Mouse (Mus musculus) kidney, adult 2 months (tissue): ENCODE data around the gene Olfr311. TPM values are rescaled to one million over a fixed set of nuclear protein-coding genes. Genes with fewer than 3 reads are reported as not detected.
"Not testable (repeated sequence)": the region's sequence is repeated elsewhere in the genome, so short reads cannot be mapped to it uniquely, and the experiment has no call there.

Source experiments
- DNase-seq: peaks from one replicate; pipeline ENCODE4 v3.0.0; 2021
- H3K27ac ChIP-seq: fragments of 200-500 bp; 2 replicates; pipeline ENCODE4 v1.5.1; 2012; ENCODE audit warnings: low read depth, low read length, control low read depth, inconsistent platforms; ENCODE audit not compliant: insufficient read depth
- H3K27me3 ChIP-seq: fragments of 200-500 bp; replicated peaks from 2 replicates; pipeline ENCODE4 v1.6.1; 2012; ENCODE audit warnings: mild to moderate bottlenecking, moderate library complexity, low read length, inconsistent platforms; ENCODE audit not compliant: control insufficient read depth, insufficient read depth
- H3K36me3 ChIP-seq: fragments of 200-500 bp; 2 replicates; pipeline ENCODE4 v1.6.1; 2012; ENCODE audit warnings: mild to moderate bottlenecking, moderate library complexity, low read length, inconsistent platforms; ENCODE audit not compliant: control insufficient read depth, insufficient read depth
- H3K4me1 ChIP-seq: fragments of 200-500 bp; 2 replicates; pipeline ENCODE4 v1.6.1; 2011; ENCODE audit warnings: low read length; ENCODE audit not compliant: control insufficient read depth, insufficient read depth
- H3K4me3 ChIP-seq: fragments of 200-500 bp; 2 replicates; pipeline ENCODE4 v1.5.1; 2011; ENCODE audit warnings: mild to moderate bottlenecking, low read depth, low read length, control low read depth; ENCODE audit not compliant: insufficient read depth
- CTCF ChIP-seq: fragments of 200-500 bp; conservative IDR thresholded peaks from 2 replicates; pipeline ENCODE4 v1.5.1; 2011; ENCODE audit warnings: low read depth, mild to moderate bottlenecking, control low read depth, low read length, moderate library complexity, mixed read lengths; ENCODE audit not compliant: insufficient read depth, insufficient read length
- POLR2A ChIP-seq: fragments of 200-500 bp; IDR thresholded peaks from one replicate; pipeline ENCODE4 v1.6.1; 2011; ENCODE audit warnings: low read depth, low read length, control low read depth
- WGBS: fragments of 180-500 bp; shearing (Covaris S2); methylation state at CpG from one replicate; pipeline ENCODE4 v1.1.7; 2018; 5-methylcytosine and 5-hydroxymethylcytosine counted together
- polyA plus RNA-seq: library from polyadenylated mRNA; depleted of rRNA; stranded (reverse); fragments of >200 nt; gene quantifications from 2 replicates; pipeline ENCODE4 v1.2.3, GENCODE M21; 2012

Gene Olfr311
- polyA plus RNA-seq, 1 experiment = not detected

DNA sequence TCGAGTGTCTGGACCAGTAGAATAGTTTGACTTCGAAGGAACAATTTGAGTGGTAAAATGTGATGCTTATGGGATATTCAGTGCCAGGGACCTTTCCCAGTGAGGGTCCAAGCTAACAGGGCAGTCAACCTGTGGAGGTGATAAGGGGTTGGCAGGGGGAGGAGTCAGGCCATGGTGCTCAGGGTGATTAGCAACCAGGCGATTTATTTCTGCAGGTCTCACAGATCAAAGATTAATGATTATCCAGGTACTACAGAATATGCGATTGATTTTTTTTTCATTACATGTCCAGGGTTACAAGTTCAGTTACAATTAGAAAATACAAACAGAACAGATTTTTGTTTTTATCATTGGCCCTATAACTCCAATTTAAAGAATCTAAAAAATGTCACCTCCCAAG is 35.2 kb upstream of the Olfr311 start:
- TF ChIP-seq CTCF (no peak), POLR2A (no peak)
- H3K4me1 ChIP-seq = no peaks in the 10 kb centered on the region
- no peaks in the 10 kb centered on the region for H3K27me3 ChIP-seq
- no peak for DNase-seq
- WGBS = 48% methylated on average over 4 of the region's 4 CpGs
- H3K27ac ChIP-seq = no peak overlapping the region
- no peak overlapping the region for H3K4me3 ChIP-seq
- H3K36me3 ChIP-seq = no peaks in the 10 kb centered on the region

DNA sequence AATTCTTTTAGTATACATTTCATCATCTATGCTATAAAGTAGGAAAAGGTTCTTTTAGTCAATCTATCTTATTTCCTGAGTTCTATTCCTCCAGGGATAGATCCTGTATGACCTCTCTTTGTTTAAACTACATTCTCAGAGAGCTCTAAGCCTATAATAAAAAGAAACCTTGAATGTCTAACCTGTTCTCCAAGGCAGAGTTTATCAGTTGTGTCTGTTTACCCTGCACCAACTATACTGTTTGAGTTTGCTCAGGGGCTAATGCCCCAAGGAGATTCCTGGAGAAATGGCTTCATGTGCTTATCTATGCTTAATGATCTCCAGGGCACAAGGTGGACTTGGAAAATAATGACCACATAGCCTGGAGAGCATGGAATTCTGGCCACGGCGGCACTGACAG is 34.7 kb upstream of the Olfr311 start:
- TF ChIP-seq CTCF = no peak
- no peak for TF ChIP-seq POLR2A
- WGBS = 55% methylated on average over 2 of the region's 2 CpGs
- Histone ChIP-seq H3K4me1 (no peaks in the 10 kb centered on the region), H3K36me3 (no peaks in the 10 kb centered on the region), H3K4me3 (no peak overlapping the region), H3K27ac (no peak overlapping the region), H3K27me3 (no peaks in the 10 kb centered on the region)
- no peak for DNase-seq

DNA sequence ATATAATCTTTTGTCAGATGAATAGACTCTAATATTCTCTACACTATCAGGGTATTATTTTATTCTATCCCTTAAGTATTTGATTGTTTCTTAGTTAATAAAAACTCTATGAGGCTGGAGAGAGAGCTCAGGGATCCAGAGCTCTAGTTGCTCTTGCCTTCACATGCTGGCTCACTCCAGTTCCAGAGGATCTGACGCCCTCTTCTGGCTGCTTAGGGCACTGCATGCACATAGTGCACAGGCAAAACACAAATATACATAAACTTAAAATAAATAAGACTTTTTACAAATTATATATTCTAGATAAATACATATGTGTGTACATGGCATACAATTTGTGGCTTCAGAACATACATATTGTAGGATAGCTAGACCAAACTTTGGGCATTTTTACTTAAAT is 27.1 kb upstream of the Olfr311 start:
- no peaks in the 10 kb centered on the region for H3K4me1 ChIP-seq
- WGBS = 13% methylated on average over 1 of the region's 1 CpGs
- TF ChIP-seq POLR2A (no peak), CTCF (peak; percentile 50)
- DNase-seq = no peak
- no peak overlapping the region for H3K27ac ChIP-seq
- no peaks in the 10 kb centered on the region for H3K27me3 ChIP-seq
- H3K36me3 ChIP-seq = no peaks in the 10 kb centered on the region
- H3K4me3 ChIP-seq = no peak overlapping the region

DNA sequence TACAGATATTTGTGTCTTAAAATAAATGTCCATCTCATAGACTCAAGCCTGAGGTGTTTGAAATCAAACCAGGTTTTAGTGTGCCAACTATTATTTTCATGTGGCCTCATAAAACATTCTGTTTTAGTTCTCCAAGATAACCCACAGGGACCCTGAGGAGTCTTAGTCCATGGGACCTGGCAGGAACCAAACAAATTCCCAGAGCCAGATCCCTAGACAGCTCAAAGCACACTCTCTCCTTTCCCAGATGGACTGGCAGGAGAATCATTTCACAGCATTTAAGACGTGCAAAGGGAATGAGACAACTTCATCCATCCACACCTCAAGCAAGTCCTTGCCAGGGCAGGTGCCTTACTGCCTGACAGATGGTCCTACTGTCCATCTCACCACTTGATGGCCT is 24.4 kb upstream of the Olfr311 start, which contains the start of gene Olfr313:
Gene Olfr313, plus strand, starts transcription at position 301 of the 400 bp plus-strand sequence.
- H3K36me3 ChIP-seq, H3K4me1 ChIP-seq, H3K27me3 ChIP-seq, H3K27ac ChIP-seq, H3K4me3 ChIP-seq, DNase-seq: not testable (repeated sequence)
- WGBS = 54% methylated on average over 1 of the region's 1 CpGs

DNA sequence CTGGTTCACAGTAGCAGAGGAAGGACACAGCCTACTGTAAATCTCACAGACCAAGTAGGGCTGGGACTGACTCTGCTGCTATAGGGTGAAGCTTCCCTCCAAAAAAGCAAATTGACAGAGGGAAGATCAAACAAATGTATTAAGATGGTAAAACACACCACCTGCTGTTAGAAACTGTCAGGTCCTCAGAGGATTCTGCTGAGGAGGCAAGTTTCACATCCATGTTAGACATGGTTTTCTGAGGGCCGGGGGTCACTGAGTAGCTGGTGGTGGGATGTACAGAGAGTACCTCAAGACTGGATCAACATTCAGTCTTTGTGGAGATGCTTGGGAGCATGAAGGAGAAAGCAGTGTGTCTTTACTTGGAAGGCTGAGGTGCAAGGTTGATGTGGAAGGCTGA is 23.4 kb upstream of the Olfr311 start:
- TF ChIP-seq CTCF = no peak
- no peak for TF ChIP-seq POLR2A
- 86% methylated on average over 1 of the region's 1 CpGs for WGBS

DNA sequence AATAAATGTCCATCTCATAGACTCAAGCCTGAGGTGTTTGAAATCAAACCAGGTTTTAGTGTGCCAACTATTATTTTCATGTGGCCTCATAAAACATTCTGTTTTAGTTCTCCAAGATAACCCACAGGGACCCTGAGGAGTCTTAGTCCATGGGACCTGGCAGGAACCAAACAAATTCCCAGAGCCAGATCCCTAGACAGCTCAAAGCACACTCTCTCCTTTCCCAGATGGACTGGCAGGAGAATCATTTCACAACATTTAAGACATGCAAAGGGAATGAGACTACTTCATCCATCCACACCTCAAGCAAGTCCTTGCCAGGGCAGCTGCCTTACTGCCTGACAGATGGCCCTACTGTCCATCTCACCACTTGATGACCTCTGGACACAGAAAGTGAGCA is 10.1 kb upstream of the Olfr311 start, which contains the start of gene Olfr312:
Gene Olfr312, plus strand, starts transcription at position 301 of the 400 bp plus-strand sequence.
- not testable (repeated sequence) for H3K27ac ChIP-seq, DNase-seq, H3K4me1 ChIP-seq, H3K36me3 ChIP-seq, H3K4me3 ChIP-seq, H3K27me3 ChIP-seq

More for the DNA sequence above, 23.4 kb upstream of the Olfr311 start:
- Histone ChIP-seq H3K36me3 (no peaks in the 10 kb centered on the region), H3K4me3 (no peak overlapping the region), H3K27me3 (no peaks in the 10 kb centered on the region), H3K4me1 (no peaks in the 10 kb centered on the region), H3K27ac (no peak overlapping the region)
- DNase-seq = no peak

DNA sequence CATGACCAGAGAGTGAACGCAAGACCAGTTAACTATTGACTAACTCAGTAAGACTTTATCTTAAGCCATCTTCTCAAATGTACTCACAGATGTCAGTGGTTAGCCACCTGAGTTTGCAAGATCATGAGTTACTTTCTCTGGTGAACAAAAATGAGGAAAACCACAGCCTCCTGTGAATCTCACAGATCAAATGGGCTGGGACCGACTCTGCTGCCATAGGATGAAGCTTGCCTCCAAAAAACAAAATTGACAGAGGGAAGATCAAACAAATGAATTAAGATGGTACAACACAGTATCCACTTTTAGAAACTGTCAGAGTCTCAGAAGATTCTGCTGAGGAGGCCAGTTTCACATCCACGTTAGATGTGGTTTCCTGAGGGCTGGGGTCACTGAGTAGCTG is 9.3 kb upstream of the Olfr311 start:
- no peak for DNase-seq
- no peaks in the 10 kb centered on the region for H3K36me3 ChIP-seq
- no peaks in the 10 kb centered on the region for H3K4me1 ChIP-seq
- WGBS = 65% methylated on average over 3 of the region's 3 CpGs
- TF ChIP-seq POLR2A (no peak), CTCF (no peak)
- H3K4me3 ChIP-seq = no peak overlapping the region
- no peak overlapping the region for H3K27ac ChIP-seq
- no peaks in the 10 kb centered on the region for H3K27me3 ChIP-seq

DNA sequence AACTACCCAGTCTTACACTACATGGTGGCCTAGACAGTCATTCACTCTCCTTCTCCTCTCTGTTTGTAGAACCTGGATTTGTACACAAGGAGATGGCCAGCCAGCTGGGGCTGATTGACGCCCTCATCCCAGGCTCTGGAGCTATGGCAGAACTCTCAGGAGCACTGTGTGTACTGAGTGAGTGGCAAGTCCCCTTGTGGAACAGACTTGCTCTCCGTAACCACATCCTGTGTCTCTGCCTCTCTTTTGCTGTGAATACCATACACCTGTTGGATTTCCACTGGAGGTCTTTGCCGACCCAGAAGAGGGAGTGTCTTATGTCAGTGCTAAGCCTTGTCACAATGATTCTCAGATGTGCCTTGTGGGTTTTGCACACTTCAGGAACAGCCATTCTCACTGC is 6.5 kb upstream of the Olfr311 start:
- H3K36me3 ChIP-seq, H3K4me3 ChIP-seq, H3K4me1 ChIP-seq, DNase-seq, H3K27ac ChIP-seq, H3K27me3 ChIP-seq: not testable (repeated sequence)
- WGBS = 73% methylated on average over 3 of the region's 3 CpGs
